Mouse (Mus musculus) E14TG2a.4 (cell line): ENCODE measurements around the gene Blvrb.

Source experiments
- H3K27me3 ChIP-seq: 2 replicates; pipeline ENCODE4 v1.6.1; 2014; ENCODE audit warnings: low read length, control low read depth; ENCODE audit not compliant: insufficient read depth
- H3K36me3 ChIP-seq: 2 replicates; pipeline ENCODE4 v1.6.1; 2014; ENCODE audit warnings: low read length, control low read depth; ENCODE audit not compliant: insufficient read depth
- H3K4me1 ChIP-seq: replicated peaks from 2 replicates; pipeline ENCODE4 v1.6.1; 2014; ENCODE audit warnings: low read depth, low read length, control low read depth
- H3K4me3 ChIP-seq: replicated peaks from 2 replicates; pipeline ENCODE4 v1.5.1; 2014; ENCODE audit warnings: mild to moderate bottlenecking, low read length
- H3K9me3 ChIP-seq: 2 replicates; pipeline ENCODE4 v1.6.1; 2014; ENCODE audit warnings: low read length, control low read depth
- CTCF ChIP-seq: conservative IDR thresholded peaks from 2 replicates; pipeline ENCODE4 v1.5.1; 2014; ENCODE audit warnings: low read length
- NANOG ChIP-seq: IDR thresholded peaks from 2 replicates; pipeline ENCODE4 v1.6.1; 2014; ENCODE audit warnings: borderline replicate concordance, low read length, mixed read lengths
- POU5F1 ChIP-seq: IDR thresholded peaks from 2 replicates; pipeline ENCODE4 v1.6.1; 2014; ENCODE audit warnings: low read length, borderline replicate concordance

Gene Blvrb

GRCm38 (mm10) chr7:27417151-27417550 lies 30.6 kb upstream of the Blvrb start:
- H3K4me1 ChIP-seq: peaks cover 23% of the 10 kb centered on the region
- peaks cover 3% of the 10 kb centered on the region; the same call in 1 of the 2 replicates for H3K9me3 ChIP-seq
- H3K27me3 ChIP-seq: no peaks in the 10 kb centered on the region
- peaks cover 5% of the 10 kb centered on the region for H3K36me3 ChIP-seq
- H3K4me3 ChIP-seq: no peak overlapping the region
- TF ChIP-seq POU5F1 (no peak), NANOG (no peak), CTCF (no peak)

DNA sequence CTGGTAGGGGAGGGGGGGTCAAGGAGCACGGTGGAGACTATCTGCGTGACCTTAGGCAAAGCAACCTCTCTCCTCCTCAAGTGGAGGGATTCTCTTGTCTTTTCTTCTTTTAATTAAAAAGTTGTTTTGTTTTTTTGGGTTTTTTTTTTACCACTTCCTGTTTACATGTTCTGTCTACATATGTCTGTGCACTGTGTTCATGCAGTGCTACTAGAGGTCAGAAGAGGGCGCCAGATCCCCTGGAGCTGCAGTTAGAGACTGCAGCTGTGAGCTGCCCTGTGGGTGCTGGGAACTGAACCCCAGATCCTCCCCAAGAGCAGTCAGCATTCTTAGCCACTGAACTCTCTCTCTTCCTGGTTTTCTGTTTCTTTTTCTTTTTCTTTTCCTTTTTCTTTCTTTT lies 28.7 kb upstream of the Blvrb start:
- peaks cover 5% of the 10 kb centered on the region for H3K36me3 ChIP-seq
- TF ChIP-seq CTCF (peak; percentile 79), NANOG (no peak)
- no peak overlapping the region for H3K4me3 ChIP-seq
- H3K27me3 ChIP-seq: no peaks in the 10 kb centered on the region
- H3K4me1 ChIP-seq: peaks cover 23% of the 10 kb centered on the region
- peaks cover 3% of the 10 kb centered on the region; the same call in 1 of the 2 replicates for H3K9me3 ChIP-seq

GRCm38 (mm10) chr7:27423556-27424326 lies 24.0 kb upstream of the Blvrb start:
- H3K27me3 ChIP-seq: no peaks in the 10 kb centered on the region
- H3K36me3 ChIP-seq: peaks cover 18% of the 10 kb centered on the region
- TF ChIP-seq CTCF: no peak
- H3K9me3 ChIP-seq: peaks cover 3% of the 10 kb centered on the region; the same call in 1 of the 2 replicates
- H3K4me3 ChIP-seq: no peak overlapping the region
- peaks cover 26% of the 10 kb centered on the region for H3K4me1 ChIP-seq

GRCm38 (mm10) chr7:27427387-27427786 lies 20.4 kb upstream of the Blvrb start:
- Histone ChIP-seq H3K9me3 (no peaks in the 10 kb centered on the region), H3K4me1 (peaks cover 31% of the 10 kb centered on the region), H3K27me3 (no peaks in the 10 kb centered on the region), H3K36me3 (peaks cover 18% of the 10 kb centered on the region), H3K4me3 (no peak overlapping the region)
- no peak for TF ChIP-seq NANOG
- no peak for TF ChIP-seq CTCF
- no peak for TF ChIP-seq POU5F1

- TF ChIP-seq POU5F1 (no peak), CTCF (no peak), NANOG (no peak)
- H3K4me1 ChIP-seq: peaks cover 37% of the 10 kb centered on the region
- H3K9me3 ChIP-seq: no peaks in the 10 kb centered on the region
- no peaks in the 10 kb centered on the region for H3K27me3 ChIP-seq
- H3K4me3 ChIP-seq: no peak overlapping the region
- H3K36me3 ChIP-seq: peaks cover 18% of the 10 kb centered on the region
These were observed 19.8 kb upstream of the Blvrb start for GRCm38 (mm10) chr7:27428002-27428401.

DNA sequence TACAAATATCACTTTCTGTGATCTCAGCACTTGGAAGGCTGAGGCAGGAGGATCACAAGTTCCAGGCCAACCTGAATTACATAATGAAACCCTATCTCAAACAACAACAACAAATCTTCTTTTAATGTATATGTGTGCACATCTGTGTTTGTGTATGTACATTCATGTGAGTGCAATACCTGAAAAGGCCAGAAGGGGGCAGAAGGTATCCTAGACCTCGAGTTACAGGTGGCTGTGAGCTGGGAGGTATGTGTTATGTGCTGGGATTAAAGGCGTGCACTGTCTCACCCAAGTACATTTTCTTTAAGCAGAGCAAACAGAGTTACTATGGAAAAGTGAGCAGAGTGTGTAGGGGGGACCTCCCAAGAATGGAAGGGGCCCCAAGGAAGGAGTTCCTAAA lies 18.6 kb upstream of the Blvrb start:
- Histone ChIP-seq H3K27me3 (no peaks in the 10 kb centered on the region), H3K9me3 (no peaks in the 10 kb centered on the region), H3K36me3 (peaks cover 18% of the 10 kb centered on the region), H3K4me1 (peaks cover 39% of the 10 kb centered on the region), H3K4me3 (no peak overlapping the region)
- TF ChIP-seq CTCF: peak; percentile 84
- no peak for TF ChIP-seq POU5F1
- no peak for TF ChIP-seq NANOG

- Histone ChIP-seq H3K27me3 (no peaks in the 10 kb centered on the region), H3K9me3 (no peaks in the 10 kb centered on the region), H3K36me3 (no peaks in the 10 kb centered on the region), H3K4me1 (peaks cover 41% of the 10 kb centered on the region), H3K4me3 (peak overlapping the region; percentile 75)
- TF ChIP-seq CTCF (no peak), NANOG (no peak), POU5F1 (no peak)
These were observed 14.4 kb upstream of the Blvrb start for GRCm38 (mm10) chr7:27433349-27433748.

DNA sequence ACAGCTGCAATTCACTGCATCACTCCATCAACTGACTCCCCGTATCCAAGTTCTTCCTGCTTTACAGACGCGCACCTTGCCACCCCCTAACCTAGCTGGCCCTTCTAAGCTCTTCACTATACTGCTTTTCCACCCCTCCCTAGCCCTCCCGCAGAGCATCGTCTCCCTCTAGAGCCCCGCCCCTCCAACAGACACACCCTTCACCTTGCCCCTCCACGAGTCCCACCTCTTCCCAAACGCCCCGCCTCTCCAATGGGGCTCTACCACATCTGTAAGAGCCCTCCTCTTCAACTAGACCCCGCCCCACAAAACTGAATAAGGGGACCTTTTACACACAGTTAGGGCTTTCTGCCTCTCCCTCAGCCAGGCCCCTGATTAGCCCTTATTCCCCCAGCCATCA lies 14.0 kb upstream of the Blvrb start:
- TF ChIP-seq POU5F1 (no peak), NANOG (no peak), CTCF (no peak)
- Histone ChIP-seq H3K27me3 (no peaks in the 10 kb centered on the region), H3K36me3 (no peaks in the 10 kb centered on the region), H3K4me3 (peak overlapping the region; percentile 75), H3K4me1 (peaks cover 36% of the 10 kb centered on the region), H3K9me3 (no peaks in the 10 kb centered on the region)

DNA sequence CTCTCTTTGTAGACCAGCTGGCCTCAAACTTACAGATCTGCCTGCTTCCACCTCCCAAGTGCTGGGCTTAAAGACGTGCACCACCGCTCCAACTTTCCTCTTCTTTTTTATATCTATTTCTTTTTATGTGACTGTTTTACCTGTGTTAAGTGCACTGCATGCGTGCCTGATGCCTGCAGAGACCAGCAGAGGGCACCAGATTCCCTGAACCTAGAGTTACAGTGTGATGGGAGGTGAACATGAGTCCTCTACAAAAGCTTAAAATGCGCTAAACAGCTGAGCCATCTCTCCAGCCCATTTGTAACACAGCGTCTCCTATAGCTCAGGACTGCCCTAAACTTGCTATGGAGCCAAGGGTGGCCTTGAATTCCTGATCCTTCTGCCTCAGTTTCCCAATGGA lies 10.2 kb upstream of the Blvrb start:
- H3K4me1 ChIP-seq: peaks cover 42% of the 10 kb centered on the region
- no peaks in the 10 kb centered on the region for H3K9me3 ChIP-seq
- no peak overlapping the region for H3K4me3 ChIP-seq
- TF ChIP-seq POU5F1: no peak
- no peak for TF ChIP-seq NANOG
- TF ChIP-seq CTCF: peak; percentile 94
- H3K36me3 ChIP-seq: no peaks in the 10 kb centered on the region
- no peaks in the 10 kb centered on the region for H3K27me3 ChIP-seq
